Mouse (Mus musculus) 3134 (cell line): Measurements from ENCODE around the gene Atp6v0e.

Source experiments
- DNase-seq: peaks from one replicate; pipeline ENCODE4 v3.0.0-alpha.2; 2011; ENCODE audit warnings: low spot score; ENCODE audit not compliant: insufficient read length; ENCODE audit errors: extremely low read depth

Atp6v0e gene

DNA sequence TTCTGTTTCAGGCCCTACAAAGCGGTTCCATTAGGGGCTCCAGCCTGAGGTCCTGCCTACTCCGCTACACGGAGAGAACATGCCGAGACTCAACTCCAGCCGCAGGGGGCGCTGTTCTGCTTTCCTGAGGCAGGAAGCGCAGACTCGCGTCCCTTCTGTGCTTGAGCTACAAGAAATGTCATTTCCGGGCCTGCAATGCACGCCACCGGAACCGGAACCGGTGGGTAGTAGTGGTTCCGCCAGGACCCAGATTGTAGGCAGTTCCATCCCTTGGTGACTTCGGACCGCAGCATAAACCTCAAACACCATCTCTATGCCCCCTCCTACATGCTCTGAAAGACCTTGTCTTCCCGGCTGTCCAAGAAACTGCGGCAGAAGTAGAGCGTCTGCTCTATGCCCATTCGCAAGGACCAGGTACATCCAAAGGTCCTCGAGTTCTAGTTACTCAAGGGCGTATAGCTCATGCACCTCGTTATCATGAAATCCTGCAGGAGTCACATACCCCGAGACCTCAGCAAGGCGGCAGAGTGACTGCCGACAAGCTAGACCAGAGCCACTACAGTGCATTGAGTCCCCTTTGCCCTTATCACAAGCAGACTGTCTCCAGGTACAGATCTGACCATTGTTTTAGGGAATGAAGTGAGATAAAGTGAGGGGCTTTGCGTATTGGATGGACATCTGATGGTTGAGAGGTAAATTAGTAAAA, at the start of gene Atp6v0e:
Gene Atp6v0e (plus strand): TSS at position 254 of the 706 bp plus-strand sequence.
- DNase-seq, result peak; percentile 82

DNA sequence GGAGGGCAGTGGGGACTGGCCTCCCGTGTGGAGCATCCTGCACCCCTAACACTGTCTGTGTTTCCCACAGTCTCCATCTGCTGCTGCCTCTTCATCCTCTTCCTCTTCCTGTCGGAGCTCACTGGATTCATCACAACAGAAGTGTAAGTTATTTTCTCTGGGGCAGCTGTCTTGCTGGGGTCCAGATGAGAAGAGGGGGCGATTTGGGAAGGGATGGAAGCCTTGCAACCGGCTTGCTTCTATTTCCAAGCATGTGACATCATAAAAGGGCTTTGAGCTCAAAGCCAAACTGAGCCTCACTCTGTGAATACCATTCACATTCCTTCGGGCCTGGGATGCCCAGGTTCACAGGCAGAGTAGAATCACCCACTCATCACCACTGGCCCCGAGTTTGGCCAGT, 48.7 kb upstream of the Atp6v0e start:
- no peak for DNase-seq

GRCm38 (mm10) chr17:26614708-26615486, 48.1 kb upstream of the Atp6v0e start:
- peak; percentile 57 for DNase-seq

DNA sequence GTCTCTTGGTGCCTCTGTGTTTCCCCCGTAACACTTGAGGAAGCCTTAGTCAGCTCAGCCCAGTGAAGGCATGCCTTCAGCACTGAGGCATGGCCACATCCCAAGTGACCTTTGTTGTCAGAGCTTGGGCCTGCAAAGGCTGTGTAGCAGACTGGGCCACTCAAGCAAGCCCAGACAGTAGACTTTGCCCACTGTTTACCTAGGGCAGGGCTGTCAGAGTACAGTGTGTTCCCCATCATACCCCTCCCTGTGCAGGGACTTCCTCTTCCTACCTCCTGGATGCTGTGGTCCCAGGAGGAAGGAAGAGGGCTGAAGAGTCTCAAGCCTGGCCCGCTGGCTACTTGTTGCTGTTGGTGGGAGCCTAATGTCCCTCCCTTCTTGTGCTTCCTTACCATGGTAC, 46.3 kb upstream of the Atp6v0e start:
- no peak for DNase-seq

- DNase-seq, result no peak
Observed at GRCm38 (mm10) chr17:26618498-26618897, 44.5 kb upstream of the Atp6v0e start.

DNA sequence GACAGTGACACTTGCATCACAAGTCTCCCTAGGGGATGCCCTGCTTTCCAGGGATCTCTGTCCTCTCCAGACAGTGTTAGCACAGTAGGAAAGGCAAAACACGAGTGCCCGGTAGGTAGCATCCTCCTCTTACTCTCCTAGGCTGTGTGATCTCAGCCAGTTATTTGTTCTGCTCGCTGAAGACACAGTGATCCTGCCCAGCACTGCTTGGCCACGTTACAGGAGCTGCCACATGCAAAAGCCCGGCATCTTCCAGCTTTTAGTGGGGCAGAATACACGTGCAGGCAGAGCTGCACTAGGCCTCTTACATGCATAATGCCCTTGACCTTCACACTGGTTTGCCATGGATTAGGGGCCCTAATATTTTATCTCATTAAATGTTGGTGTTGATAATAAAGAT, 43.5 kb upstream of the Atp6v0e start:
- DNase-seq, result no peak

DNA sequence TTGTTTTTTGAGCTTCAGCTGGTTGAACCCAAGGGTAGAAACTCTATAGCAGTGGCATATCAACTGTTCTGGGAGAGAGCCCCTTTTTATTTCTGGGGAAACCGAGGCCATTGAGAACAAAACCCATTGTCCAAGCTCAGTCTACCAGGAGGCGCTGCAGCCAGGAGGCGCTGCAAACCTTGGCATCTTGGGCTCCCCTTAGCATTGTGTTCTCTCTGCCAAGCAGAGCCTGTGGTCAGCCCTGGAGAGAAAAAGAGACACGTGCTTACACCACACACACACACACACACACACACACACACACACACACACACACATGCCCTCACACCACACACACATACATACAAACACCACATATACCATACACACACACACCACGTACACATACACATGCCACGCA, 42.7 kb upstream of the Atp6v0e start:
- DNase-seq, result no peak

DNA sequence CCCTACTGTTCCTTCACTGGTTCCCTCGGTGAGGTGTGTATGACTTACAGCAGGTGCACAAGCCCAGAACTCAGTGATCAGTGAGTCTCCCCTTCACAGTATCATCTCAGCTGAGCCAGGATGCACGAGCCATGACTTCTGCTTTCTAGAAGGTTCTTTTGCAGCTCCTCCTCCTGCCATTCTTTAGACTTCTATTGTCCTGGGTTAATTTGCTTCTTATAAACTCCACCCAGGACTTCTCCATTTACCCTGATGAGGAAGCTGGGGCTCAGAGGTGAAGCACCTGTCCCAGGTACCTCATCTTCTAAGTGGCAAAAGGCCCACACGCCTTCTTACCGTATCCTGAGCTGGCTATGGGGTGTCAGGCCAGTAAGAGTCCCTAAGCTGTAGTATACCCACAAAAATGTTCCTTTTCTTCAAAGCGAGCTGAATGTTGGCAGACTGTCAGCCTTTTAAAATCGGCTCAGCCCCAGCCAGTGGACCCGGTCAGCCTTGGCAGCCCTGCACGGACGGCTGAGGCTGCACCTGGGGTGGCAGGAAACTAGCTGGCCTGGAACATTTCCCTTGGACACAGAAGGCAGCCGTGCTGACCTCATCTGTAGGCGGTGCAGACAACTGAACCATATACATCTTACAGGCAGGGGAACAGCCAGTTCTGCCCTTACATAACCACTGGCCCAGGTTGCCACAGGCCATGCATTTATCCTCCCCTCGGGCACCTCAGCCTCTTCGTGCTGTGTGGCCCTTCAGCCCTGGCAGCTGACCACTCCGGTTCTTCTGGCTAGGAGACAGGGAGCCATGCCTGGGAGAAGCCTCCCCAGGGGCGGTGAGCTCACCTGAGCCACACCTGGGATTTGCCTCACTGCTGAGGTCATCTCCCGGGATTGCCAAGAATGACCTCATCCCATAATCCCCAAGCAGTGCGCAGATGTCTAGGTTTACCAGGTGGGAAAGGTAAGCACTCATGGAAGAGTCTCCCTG, 42.0 kb upstream of the Atp6v0e start:
- peak; percentile 89 for DNase-seq

DNA sequence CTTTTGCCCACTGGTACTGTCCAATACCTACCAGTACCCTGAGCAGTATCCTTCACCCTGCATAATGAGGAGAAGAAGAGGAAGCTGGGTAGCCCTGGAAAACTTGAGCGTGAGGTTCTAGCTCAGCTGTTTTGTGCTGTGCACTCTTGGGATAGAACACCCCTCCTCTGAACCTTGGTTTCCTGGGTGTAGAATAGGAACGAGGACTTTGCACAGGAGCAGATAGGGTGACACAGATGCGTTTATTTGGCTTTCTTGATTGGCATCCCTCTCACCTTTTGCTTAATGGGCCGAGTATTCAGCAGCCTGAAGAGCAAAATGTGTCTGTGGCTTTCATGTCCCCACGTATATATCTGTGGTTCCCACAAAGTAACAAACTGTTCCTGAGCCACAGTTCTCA, 41.1 kb upstream of the Atp6v0e start:
- no peak for DNase-seq

DNA sequence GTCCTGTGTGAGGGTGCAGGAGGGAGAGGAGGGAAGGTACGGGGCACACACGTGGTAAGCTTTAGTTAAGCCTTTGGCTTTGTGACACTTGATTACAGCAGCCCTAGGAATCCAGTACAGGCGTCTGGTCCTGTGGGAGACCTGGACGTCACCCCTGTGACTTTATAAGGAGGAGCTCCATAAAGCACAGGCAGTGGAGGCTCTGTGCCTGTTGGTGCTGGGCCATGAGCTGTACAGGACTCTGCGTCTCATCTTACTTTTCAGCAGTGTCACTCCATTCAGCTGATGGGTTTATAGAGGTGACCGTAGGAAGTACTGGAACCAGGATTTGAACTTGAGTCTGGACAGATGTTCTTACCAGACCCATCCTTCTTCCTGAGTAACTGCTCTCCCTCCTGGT, 39.0 kb upstream of the Atp6v0e start:
- DNase-seq, result no peak

GRCm38 (mm10) chr17:26624999-26625398, 38.0 kb upstream of the Atp6v0e start:
- DNase-seq, result no peak

- DNase-seq, result no peak
Observed at GRCm38 (mm10) chr17:26625521-26626010, 37.5 kb upstream of the Atp6v0e start.

DNA sequence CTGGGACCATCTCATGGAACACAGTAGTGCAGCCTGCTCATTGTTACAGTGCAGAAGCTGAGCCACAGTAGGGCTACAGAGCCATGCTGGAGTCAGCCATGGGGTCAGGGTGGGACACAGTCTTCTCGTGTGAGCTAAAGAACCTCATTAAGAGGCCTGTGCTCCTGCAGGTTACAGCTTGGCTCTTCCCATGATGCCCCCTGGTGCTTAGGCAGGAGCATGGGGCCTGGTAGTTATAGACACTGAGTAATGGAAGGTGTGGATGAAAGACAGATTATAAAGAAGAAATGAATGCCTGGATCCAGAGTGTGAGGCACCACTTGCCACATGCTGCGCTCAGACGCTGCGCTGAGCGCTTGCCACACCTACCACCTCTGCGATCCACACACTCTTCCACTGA, 34.6 kb upstream of the Atp6v0e start:
- no peak for DNase-seq

DNA sequence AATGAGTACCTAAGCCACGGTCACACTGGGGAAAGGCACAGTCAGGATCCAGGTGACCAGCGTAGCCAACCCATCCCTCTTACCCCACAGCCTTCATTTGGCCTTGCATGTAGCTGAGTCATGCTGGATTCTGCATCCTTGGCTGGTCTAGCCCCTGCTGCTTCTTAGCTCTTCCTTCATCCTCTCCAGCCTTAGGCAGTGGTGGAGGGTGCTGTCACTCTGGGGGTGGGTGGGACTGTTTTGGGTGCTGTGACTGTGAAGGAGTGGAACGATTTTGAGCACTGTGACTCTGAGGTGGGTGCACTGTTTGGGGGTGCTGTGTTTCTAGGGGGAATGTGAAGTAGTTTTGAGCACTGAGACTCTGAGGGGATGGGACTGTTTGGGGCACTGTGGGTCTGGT, 34.1 kb upstream of the Atp6v0e start:
- DNase-seq, result no peak

GRCm38 (mm10) chr17:26631811-26632327, 31.2 kb upstream of the Atp6v0e start:
- DNase-seq, result peak; percentile 64

GRCm38 (mm10) chr17:26633186-26633585, 29.8 kb upstream of the Atp6v0e start:
- DNase-seq, result no peak

DNA sequence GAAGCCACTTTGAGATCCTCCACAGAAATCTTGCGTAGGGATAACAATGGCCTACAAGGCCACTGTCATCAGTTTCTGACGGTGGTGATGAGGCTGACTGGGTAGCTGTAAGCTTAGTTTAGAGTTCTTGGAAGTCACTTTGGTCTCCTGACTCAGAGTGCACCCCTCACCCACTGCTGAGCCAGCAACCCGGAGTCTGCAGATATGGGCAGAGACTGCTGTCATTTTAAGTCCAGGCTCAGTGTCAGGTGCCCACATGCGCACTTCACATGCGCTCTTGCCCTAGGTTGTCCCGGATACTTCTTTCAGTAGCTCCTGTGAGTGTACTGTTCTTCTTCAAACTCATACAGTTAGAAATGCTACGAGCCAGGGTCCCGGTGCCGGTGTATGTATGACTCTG, 29.1 kb upstream of the Atp6v0e start:
- DNase-seq, result no peak

DNA sequence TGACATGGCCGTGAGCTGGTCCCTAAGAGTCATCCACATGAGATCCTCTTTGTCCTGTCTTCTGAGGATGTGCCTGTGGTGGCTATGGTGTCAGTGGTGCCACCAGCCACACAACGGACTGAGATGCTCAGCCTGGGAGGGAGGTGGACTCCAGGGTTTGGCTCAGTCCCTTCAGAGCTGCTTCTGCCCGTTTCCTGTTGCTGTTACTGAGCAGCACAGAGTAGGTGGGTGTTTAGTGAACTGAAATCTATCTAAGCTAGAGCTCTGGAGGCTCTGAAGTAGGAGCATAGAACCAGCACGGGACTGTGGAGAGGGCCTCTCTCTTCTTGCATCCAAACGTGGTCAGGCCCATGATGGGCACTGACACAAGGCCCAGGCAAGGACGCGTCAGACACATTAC, 28.5 kb upstream of the Atp6v0e start:
- no peak for DNase-seq

DNA sequence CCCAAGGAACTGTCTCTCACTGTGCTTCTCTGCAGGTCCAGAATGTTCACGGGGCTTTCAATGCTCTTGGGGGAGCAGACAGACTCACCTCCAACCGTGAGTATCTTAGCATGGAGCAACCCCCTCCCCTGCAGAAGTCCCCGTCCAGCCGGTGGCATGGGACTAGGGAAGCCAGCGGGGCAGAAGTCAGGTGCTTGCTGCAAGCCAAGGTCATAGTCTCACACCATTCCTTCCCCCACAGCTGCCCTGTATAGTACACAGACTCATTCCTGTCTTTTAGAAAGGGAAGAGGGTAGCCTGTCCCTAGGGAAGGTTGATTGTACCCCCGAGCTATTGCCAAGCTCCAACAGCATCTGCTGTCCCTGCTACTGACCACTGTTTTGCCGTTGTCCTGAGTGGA, 27.1 kb upstream of the Atp6v0e start:
- DNase-seq, result no peak

DNA sequence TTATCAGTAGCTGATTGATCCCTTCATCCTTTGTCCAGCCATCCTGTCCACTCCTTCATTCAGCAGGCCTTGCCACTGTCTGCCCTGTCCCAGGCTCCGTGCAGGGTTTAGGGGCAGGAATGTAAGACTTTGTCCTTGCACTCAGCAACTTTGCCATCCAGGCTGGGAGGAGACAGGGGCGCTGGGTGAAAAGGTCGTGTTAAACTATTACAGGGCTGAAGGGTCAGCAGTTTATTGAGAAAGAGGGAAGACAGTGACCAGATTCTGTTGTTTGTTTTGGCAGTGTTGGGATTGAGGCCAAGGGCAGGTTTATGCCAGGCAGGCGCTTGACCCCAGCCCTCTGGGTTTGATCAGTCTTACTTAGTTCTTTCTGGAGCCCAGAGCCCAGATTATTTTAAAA, 25.2 kb upstream of the Atp6v0e start:
- DNase-seq, result no peak

- DNase-seq, result peak; percentile 59
Observed at GRCm38 (mm10) chr17:26638655-26639054, 24.4 kb upstream of the Atp6v0e start.
